Mouse (Mus musculus): ENCODE measurements at regions not wholly inside any gene's neighbourhood (a gene's known extent, or its start where the extent isn't known, plus 50 kb on each side); places are given as distances from the start of the nearest gene placed in this dataset.
"Not testable (repeated sequence)": the region's sequence is repeated elsewhere in the genome, so short reads cannot be mapped to it uniquely, and the experiment has no call there.

- DNase-seq: no peak
Observed at GRCm38 (mm10) chr3:50643068-50643467, 199.7 kb upstream of the Slc7a11 start.

GRCm38 (mm10) chr3:50639907-50640323 is 196.5 kb upstream of the Slc7a11 start:
- DNase-seq: no peak

DNA sequence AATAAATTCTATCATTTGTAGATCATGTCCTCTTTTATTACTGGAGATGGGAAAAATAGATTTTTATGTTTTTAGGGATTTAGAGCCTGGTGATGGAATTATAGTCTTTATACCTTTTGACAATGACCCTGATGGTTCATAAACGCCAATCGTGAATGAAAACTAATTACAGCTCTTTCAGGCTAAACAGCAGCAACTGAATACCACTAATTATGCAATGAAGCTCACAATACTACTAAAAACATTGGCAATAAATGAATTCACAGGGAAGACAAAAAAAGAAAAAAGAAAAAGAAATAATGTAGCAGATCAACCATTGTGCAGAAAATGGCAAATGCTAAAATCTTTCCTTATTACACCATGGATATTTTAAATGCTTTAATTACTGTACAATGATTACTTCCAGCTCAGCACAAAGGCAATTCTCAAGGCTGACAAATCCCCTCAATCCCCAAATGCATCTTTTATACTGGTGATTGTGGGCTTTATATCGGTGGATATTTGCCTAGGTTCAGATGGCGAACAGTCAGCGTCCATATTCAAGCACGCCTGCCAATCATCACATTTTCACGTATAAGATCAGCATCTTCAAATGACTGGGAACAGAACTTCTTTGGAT is 191.2 kb upstream of the Slc7a11 start:
- DNase-seq: no peak

- no peak for DNase-seq
Observed at GRCm38 (mm10) chr3:50631286-50631685, 187.9 kb upstream of the Slc7a11 start.

GRCm38 (mm10) chr3:50628092-50628696 is 184.8 kb upstream of the Slc7a11 start:
- no peak for DNase-seq

DNA sequence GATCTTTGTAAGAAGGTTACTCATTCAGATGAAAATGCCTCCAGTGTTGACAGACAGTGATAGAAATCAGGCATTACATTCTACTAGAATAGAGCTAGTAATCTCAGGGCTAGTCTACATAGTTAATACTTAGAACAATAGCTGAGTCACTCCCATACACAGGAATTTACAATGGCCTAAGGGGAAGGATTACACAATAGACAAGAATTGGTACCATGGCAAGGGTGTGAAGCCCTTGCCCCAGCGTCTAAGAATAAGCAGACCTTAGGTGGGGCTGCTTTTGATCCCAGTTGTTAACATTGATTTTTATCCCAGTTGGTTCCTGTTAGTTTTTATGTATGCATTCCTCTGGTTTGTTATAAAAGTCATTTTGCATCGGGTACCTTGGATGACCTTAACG is 177.8 kb upstream of the Slc7a11 start:
- not testable (repeated sequence) for DNase-seq

DNA sequence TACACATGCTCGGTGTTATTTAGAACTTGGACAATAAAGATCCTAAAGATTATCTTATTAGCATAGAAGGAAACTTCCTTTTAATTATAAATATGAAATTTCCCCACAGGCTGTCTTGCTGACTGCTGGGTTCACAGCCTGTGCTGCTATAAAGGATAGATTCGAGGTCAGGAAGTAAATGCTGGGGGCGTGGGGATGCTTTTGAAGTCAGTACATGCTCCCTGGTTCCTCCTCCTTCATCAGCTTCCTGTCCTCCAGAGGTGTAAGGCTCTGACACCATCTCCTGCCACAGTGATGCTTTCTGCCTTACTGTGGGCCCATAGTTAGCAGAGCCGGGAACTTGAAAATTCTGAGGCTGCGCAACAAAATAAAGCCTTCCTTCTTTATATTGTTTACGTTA is 175.6 kb upstream of the Slc7a11 start:
- DNase-seq: no peak

- DNase-seq: no peak
Observed at GRCm38 (mm10) chr3:50615384-50616285, 172.2 kb upstream of the Slc7a11 start.

DNA sequence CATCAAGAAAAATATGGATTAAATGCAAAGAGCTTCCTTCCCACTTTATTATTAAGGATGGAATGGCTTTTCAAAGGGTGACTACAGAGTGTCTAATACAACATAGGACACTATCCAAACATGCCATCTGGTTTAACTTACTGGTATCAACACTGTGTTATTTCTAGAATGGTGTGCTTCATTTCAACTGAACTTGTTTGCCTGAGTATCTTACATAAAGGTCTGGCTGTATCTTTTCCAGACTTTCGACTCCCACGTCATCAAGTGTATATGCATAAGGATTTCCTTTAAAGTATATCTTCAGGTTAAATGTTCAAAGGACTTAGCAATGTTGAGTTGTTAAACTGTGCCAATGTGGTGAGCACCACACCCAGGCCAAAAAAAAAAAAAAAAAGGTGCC is 169.6 kb upstream of the Slc7a11 start:
- DNase-seq: no peak

DNA sequence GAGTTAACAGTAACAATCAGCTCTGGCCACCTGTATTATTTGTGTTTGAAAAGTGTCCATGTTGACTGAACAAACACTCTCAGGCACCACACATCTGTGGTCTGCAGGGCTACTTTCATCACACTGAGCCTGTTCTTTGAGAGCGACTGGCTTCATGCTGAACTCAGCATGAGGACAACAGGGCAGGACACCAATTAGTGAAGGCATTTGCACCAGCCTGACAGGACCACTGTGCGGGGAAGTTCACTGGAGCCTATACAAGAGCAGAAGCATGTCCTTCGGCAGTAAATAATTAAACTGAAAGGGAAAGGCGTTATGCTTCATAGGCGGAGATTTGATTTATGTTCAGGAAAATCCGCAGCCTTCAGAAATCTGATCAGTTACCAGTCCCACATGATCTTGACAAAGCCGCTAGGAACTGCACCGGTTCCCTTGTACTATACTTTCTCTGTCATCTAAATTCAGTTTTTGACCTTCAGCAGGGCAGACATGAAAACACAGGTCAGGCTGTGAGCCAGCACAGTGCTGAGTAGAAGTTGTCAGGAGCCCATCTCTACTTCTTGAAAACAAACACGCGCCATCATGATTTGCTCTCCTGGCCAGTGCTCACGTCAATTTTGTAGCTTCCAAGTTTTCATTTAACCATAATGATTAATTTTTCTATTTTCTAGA is 166.1 kb upstream of the Slc7a11 start:
- no peak for DNase-seq

- DNase-seq: no peak
Observed at GRCm38 (mm10) chr3:50607736-50608135, 164.3 kb upstream of the Slc7a11 start.

DNA sequence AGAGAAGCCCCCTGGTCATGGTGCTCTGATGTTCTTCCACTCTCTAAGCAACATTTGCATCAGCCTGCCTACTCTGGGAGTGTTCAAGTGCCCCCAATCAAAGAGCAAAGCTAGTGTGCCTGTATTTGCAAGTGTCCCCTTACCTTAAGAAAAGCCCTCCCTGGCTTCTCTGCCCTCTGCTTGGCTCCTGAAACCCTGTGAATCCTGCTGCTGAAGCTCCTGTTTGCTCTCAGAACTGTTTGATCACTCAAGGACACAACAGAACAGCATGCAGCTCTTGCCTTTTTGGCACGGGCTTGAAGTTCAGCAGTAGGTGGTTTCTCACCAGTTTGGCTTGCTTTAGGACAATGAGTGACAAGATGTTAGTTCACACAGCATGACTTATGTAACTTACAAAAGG is 163.6 kb upstream of the Slc7a11 start:
- no peak for DNase-seq

- no peak for DNase-seq
Observed at GRCm38 (mm10) chr3:50605750-50606149, 162.3 kb upstream of the Slc7a11 start.

GRCm38 (mm10) chr3:50603182-50603581 is 159.8 kb upstream of the Slc7a11 start:
- no peak for DNase-seq

DNA sequence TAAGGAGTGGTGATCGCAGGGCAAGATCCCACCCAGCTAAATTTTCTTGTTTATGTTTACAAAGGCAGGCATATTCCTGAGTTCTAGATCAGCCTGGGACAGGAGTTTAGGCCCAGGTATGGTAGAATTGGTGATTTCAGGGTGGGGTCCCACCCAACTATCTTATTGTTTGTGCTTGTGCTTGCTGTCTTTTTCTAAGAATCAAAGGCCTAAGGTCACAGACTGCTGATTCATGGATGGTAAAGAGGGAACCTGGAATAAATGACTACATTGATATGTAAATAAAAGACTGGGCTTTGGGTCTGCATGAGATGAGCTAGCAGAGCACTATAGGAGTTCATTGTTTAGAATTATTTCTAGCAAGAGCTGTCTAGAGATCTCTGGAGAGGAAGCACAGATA is 152.3 kb upstream of the Slc7a11 start:
- no peak for DNase-seq

DNA sequence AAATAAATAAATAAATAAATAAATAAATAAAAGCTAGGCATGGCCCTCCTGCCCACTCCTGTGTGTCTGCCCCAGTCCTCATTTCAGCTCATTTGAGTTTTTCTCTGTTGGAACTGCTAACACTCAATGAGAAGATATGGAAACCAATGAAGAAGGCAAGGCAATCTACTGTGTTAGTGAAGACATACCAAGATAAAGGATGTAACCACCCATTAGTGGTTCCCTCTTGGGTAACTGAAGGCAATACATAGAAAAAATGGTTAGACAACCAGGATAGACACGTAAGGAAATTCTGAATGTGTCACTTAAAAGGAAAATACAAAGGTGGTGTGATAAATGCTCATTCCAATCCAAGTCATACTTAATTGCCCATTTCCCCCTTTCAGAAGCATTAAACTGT is 140.9 kb upstream of the Slc7a11 start:
- DNase-seq: no peak

GRCm38 (mm10) chr3:50583475-50583874 is 140.1 kb upstream of the Slc7a11 start:
- no peak for DNase-seq

- DNase-seq: no peak
Observed at GRCm38 (mm10) chr3:50574388-50574787, 131.0 kb upstream of the Slc7a11 start.

GRCm38 (mm10) chr3:50570027-50570426 is 126.6 kb upstream of the Slc7a11 start:
- no peak for DNase-seq

DNA sequence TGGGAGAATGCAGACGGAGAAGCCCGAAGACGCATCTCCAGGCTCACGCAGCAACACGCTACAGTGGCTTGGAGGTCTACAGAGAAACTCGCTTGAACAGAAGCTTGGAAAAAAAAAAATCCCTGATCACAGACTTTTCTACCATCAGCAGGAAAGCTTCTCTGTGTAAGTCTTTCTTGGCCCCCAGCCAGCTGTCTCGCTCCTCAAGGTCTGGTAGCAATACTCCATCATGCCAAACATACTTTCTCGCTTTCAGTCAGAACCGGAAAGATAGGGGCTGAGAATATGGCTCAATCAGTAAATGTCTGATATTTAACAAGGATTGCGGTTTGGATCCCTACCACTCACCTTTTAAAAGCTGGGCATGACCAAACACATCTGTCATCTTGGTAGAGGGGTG is 126.2 kb upstream of the Slc7a11 start:
- peak; percentile 74 for DNase-seq

- no peak for DNase-seq
Observed at GRCm38 (mm10) chr3:50554150-50554549, 110.7 kb upstream of the Slc7a11 start.

DNA sequence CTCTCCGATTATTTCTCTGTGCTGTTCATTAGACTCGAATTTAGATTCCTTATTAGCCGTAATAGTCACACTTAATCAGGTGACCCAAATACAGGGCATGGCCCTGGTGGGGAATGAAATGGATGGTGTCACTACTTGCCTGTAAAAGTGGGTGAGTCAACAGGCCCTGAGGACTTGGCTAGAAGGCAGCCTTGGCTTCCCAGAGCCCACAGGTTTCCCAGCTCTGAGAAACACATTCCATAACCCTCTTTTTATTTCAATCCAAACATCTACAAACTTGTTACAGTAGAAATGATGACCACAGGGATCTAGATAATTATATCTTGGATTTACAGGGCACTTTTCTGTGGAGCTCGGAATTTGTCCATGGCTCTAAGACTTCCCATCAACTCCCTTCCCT is 105.2 kb upstream of the Slc7a11 start:
- no peak for DNase-seq

DNA sequence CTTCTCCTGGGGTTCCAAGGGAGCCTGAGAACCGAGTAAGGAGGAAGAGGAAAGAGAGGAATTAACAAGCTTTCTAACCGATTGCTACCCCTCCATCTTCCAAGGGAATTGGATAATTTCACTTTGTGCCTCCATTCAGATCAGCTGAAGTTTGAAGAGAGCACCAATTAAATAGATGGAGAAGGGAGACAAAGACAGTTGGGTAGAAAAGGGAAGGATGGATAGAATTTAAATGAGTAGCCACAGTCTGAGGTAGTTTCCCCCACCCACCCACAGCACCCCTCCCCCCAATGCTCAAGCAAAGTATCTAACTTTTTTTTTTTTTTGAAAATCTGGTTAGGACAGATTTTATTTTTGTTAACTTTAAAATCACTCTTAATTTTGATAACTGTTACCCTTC is 87.2 kb upstream of the Slc7a11 start:
- DNase-seq: no peak

All from adrenal gland, postnatal 25 days (tissue).